Mouse (Mus musculus) midbrain, postnatal 0 days (tissue): ENCODE measurements around the gene Patj. TPM values are rescaled to one million over a fixed set of nuclear protein-coding genes. Genes with fewer than 3 reads are reported as not detected.

Experiments used
- ATAC-seq: fragments of 200-750 bp; cut with Nextera tagmentation; 2 replicates; pipeline ENCODE4 v1.8.0; 2017; ENCODE audit warnings: moderate number of reproducible peaks, mild to moderate bottlenecking, moderate TSS enrichment, moderate library complexity; ENCODE audit not compliant: low FRiP score
- DNase-seq: peaks from one replicate; pipeline ENCODE4 v3.0.0-alpha.2; 2015; ENCODE audit warnings: low spot score
- H3K27ac ChIP-seq: fragments of 300-500 bp; sonication (generic); 2 replicates; pipeline ENCODE4 v1.5.1; 2014; ENCODE audit warnings: low read depth, mild to moderate bottlenecking, low read length, mixed read lengths
- H3K27me3 ChIP-seq: fragments of 300-500 bp; sonication (generic); 2 replicates; pipeline ENCODE4 v1.6.1; 2014; ENCODE audit warnings: low read length, control low read depth, mixed read lengths; ENCODE audit not compliant: insufficient read depth
- H3K36me3 ChIP-seq: fragments of 300-500 bp; sonication (generic); 2 replicates; pipeline ENCODE4 v1.6.1; 2014; ENCODE audit warnings: low read length, control low read depth, mixed read lengths; ENCODE audit not compliant: insufficient read depth
- H3K4me1 ChIP-seq: fragments of 300-500 bp; sonication (generic); 2 replicates; pipeline ENCODE4 v1.6.1; 2014; ENCODE audit warnings: mild to moderate bottlenecking, control low read depth, antibody characterized with exemption, low read length, mixed read lengths; ENCODE audit not compliant: insufficient read depth
- H3K4me2 ChIP-seq: fragments of 300-500 bp; sonication (generic); 2 replicates; pipeline ENCODE4 v1.6.1; 2014; ENCODE audit warnings: low read depth, mild to moderate bottlenecking, low read length, mixed read lengths; ENCODE audit not compliant: poor library complexity, severe bottlenecking
- H3K4me3 ChIP-seq: fragments of 300-500 bp; sonication (generic); 2 replicates; pipeline ENCODE4 v1.5.1; 2014; ENCODE audit warnings: low read depth, mild to moderate bottlenecking, low read length, moderate library complexity
- H3K9ac ChIP-seq: fragments of 300-500 bp; sonication (generic); replicated peaks from 2 replicates; pipeline ENCODE4 v1.6.1; 2014; ENCODE audit warnings: mild to moderate bottlenecking, low read length, moderate library complexity, mixed read lengths; ENCODE audit not compliant: poor library complexity, severe bottlenecking
- H3K9me3 ChIP-seq: fragments of 300-500 bp; sonication (generic); 2 replicates; pipeline ENCODE4 v1.6.1; 2016; ENCODE audit warnings: low read length, control low read depth
- CTCF ChIP-seq: IDR thresholded peaks from 2 replicates; pipeline ENCODE4 v1.5.1; 2016; ENCODE audit warnings: antibody characterized with exemption, mild to moderate bottlenecking
- WGBS: fragments of 180-500 bp; shearing (Covaris S2); extraction: QIAGEN DNeasy Blood & Tissue Kit; methylation state at CpG from one replicate; pipeline ENCODE4 v1.1.7; 2014; 5-methylcytosine and 5-hydroxymethylcytosine counted together
- polyA plus RNA-seq: library from polyadenylated mRNA; unstranded; fragments of >200 nt; fragmentation: Nextera tagmentation; extraction: Ambion mirVana; gene quantifications from 2 replicates; pipeline ENCODE4 v1.2.1, GENCODE M21; 2015
- total RNA-seq: library from RNA; depleted of rRNA; stranded (reverse); fragments of >200 nt; gene quantifications from 2 replicates; pipeline ENCODE4 v1.2.3, GENCODE M21; 2014

The Patj gene
- total and polyA plus RNA-seq, 2 experiments from 2014 or later, result 6.9 to 16.9 TPM

DNA sequence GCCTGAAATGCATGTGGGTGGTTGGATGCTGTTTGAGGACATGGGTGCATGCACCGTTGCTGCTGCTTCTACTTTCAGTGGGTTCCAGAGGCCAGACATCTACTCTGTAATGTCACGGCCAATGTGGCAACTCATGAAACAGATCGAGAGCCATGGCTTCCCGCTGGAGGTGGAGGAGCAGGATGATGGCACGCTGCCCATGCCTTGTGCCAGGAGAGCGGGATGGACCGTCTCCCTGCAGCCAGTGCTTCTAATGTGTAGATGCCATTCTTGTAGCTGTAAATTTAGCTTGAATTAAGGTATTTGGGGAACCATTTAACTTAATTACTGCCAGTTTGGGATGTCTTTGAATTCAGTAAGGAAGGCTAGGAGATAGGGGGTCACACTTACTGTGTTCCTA is 270.3 kb downstream of the Patj start:
- no peak overlapping the region for H3K4me2 ChIP-seq
- H3K4me1 ChIP-seq, result no peaks in the 10 kb centered on the region
- no peaks in the 10 kb centered on the region for H3K36me3 ChIP-seq
- H3K4me3 ChIP-seq, result no peak overlapping the region
- DNase-seq (no peak), ATAC-seq (no peak)
- H3K27ac ChIP-seq, result no peak overlapping the region
- no peak overlapping the region for H3K9ac ChIP-seq
- no peak for TF ChIP-seq CTCF
- H3K9me3 ChIP-seq, result no peaks in the 10 kb centered on the region
- 94% methylated on average over 7 of the region's 7 CpGs for WGBS
- H3K27me3 ChIP-seq, result no peaks in the 10 kb centered on the region; the same call in 1 of the 2 replicates

DNA sequence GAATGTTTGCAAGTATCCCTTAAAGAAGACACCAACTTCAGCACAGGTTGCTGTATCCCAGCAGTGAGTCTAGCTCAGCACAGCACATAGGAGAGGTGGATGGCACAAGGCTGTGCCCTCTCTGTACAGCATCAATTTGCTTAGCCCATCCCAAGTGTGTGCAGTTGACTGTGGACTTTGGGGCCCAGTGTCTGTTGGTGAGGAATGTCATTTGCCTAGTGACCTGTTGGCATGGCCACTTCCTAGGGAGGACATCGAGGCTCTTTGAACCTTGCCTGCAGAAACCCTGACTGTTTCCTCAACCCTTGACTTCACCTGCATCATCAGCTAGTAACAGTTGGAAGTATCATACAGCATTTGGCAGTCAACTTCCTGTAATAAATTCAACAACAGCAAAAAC is 270.9 kb downstream of the Patj start:
- no peak for TF ChIP-seq CTCF
- WGBS, result 85% methylated on average over 1 of the region's 1 CpGs
- DNase-seq (no peak), ATAC-seq (no peak)
- no peak overlapping the region for H3K4me2 ChIP-seq
- no peaks in the 10 kb centered on the region; the same call in 1 of the 2 replicates for H3K27me3 ChIP-seq
- no peak overlapping the region for H3K9ac ChIP-seq
- H3K4me3 ChIP-seq, result no peak overlapping the region
- H3K27ac ChIP-seq, result no peak overlapping the region
- H3K9me3 ChIP-seq, result no peaks in the 10 kb centered on the region
- no peaks in the 10 kb centered on the region for H3K36me3 ChIP-seq
- no peaks in the 10 kb centered on the region for H3K4me1 ChIP-seq

DNA sequence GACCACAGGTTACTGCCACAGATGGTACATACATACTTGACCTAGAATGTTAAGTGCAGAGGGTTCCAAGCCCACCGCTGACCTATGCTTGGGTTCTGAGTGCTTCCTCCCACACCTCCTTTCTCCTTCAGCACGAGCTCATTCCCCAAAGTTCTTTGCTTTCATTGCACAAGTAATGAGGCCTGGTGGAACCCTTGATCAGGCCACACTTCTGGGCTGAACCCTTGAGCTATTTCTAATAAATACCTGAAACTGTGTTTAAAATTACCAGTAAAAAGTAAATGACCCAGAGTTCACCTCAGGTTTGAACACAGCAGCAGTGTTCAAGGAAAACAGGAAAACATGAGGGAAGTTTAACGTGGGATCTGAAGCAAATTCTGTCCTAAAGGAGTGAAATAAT is 271.4 kb downstream of the Patj start:
- H3K4me3 ChIP-seq, result no peak overlapping the region
- no peaks in the 10 kb centered on the region for H3K9me3 ChIP-seq
- H3K27ac ChIP-seq, result no peak overlapping the region
- WGBS, result 78% methylated on average over 3 of the region's 3 CpGs
- TF ChIP-seq CTCF, result no peak
- H3K27me3 ChIP-seq, result no peaks in the 10 kb centered on the region; the same call in 1 of the 2 replicates
- no peak overlapping the region for H3K4me2 ChIP-seq
- DNase-seq, result no peak
- no peaks in the 10 kb centered on the region for H3K36me3 ChIP-seq
- H3K4me1 ChIP-seq, result no peaks in the 10 kb centered on the region
- H3K9ac ChIP-seq, result no peak overlapping the region
- no peak for ATAC-seq

DNA sequence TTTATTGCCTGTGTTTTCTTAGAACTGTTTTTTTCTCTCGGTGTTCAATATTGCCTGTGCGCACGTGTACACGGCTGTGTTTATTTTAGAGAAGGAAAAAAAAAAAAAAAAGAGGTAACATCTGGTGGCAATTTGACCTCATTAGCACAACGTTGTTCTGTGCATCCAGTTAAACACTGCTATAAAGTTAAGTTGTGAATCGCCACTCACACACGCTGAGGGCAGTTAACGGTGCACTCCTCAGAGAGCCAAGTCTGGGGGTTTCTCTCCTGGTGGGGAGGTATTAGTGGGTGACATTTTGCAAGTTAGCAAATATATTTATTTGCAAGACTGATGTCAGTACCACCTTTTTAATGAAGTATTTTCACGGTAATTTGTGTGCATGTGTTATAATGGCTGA is 281.9 kb downstream of the Patj start:
- Histone ChIP-seq H3K9me3 (no peaks in the 10 kb centered on the region), H3K27me3 (no peaks in the 10 kb centered on the region), H3K9ac (no peak overlapping the region), H3K4me3 (no peak overlapping the region), H3K4me1 (no peaks in the 10 kb centered on the region), H3K4me2 (no peak overlapping the region), H3K27ac (no peak overlapping the region), H3K36me3 (no peaks in the 10 kb centered on the region)
- no peak for DNase-seq
- WGBS, result 75% methylated on average over 9 of the region's 9 CpGs
- ATAC-seq, result no peak
- no peak for TF ChIP-seq CTCF

DNA sequence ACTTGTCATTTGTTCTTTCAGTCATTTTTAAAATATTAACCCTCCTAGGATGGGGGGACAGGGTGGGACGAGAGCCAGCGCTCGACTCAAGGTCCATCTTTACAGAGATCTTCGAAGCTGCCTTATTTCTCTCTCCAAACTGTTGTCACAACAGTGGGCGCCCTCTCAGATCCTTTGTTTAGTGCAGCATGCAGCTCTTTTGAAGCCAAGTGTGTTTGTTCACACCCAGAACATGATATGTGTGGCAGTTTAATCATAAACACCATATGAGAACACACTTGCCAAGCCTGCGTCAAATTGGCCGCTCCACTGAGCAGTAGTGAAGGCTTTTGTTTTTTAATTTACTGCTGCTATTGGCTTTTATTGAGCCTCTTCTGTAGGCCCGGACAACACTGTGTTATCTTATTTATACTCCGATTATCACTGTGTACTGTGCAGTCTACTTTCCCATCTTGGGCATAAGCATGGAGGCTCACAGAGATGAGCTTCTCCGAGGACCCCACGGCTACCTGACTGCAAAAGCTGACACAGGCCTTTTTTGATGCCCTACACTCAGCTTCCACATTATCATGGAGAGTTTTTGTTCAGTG is 291.2 kb downstream of the Patj start:
- ATAC-seq (no peak), DNase-seq (peak; percentile 46)
- Histone ChIP-seq H3K36me3 (no peaks in the 10 kb centered on the region), H3K27me3 (no peaks in the 10 kb centered on the region), H3K27ac (no peak overlapping the region), H3K9ac (no peak overlapping the region), H3K4me1 (no peaks in the 10 kb centered on the region), H3K4me2 (no peak overlapping the region), H3K9me3 (no peaks in the 10 kb centered on the region), H3K4me3 (no peak overlapping the region)
- TF ChIP-seq CTCF, result no peak
- 78% methylated on average over 11 of the region's 11 CpGs for WGBS

DNA sequence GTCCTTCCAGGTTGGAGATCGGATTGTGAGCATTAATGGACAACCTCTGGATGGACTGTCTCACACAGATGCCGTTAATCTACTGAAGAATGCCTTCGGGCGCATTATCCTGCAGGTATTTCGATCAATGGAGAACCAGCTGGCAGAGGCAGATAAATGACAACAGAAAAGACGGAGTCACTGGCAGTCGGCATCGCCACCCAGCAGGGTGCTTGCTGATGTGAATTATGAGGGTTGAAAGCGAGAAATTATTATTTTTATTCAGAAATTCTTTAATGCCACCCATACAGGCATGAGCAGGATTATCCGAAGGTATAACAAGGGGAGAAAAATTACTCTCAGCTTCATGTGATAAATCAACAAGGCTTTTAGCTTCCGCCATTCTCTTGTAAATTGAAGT is 292.5 kb downstream of the Patj start:
- no peak overlapping the region for H3K4me3 ChIP-seq
- H3K4me2 ChIP-seq, result no peak overlapping the region
- DNase-seq (peak; percentile 15), ATAC-seq (0 out of 2 replicates have a peak, but pooled peaks have one; percentile 11)
- H3K9ac ChIP-seq, result no peak overlapping the region
- no peak for TF ChIP-seq CTCF
- no peaks in the 10 kb centered on the region for H3K36me3 ChIP-seq
- H3K27ac ChIP-seq, result no peak overlapping the region
- no peaks in the 10 kb centered on the region for H3K4me1 ChIP-seq
- 30% methylated on average over 11 of the region's 11 CpGs for WGBS
- no peaks in the 10 kb centered on the region for H3K9me3 ChIP-seq
- no peaks in the 10 kb centered on the region for H3K27me3 ChIP-seq
